Comparison of ENCODE assay signal across 29 mouse cellular contexts in genomic region chr13:8410353-8411318, GRCm38 (mm10).
DNase-seq lines count a peak whose midpoint lies in the region; ATAC-seq and TF ChIP-seq lines count a peak whose summit lies in the region.
"Had no signal": no experiment of that assay in that cellular context is flagged by ENCODE, and none has a peak within 500 bp of the region (broad histone marks: within the 10 kb centered on the region; RNA-seq: fewer than 3 reads in every experiment).

No protein-coding gene starts in this region.

- no peak overlapping the region for H3K4me3 ChIP-seq in forebrain, embryonic 13.5 days
- H3K4me3 ChIP-seq in forebrain, embryonic 15.5 days = no peak overlapping the region
- no peak overlapping the region for H3K4me3 ChIP-seq in hindbrain, embryonic 12.5 days
- no peak overlapping the region for H3K4me3 ChIP-seq in hindbrain, postnatal 0 days (ENCODE audit: low read length)
- no peak overlapping the region for H3K4me3 ChIP-seq in neural tube, embryonic 12.5 days
- H3K4me3 ChIP-seq in lung, adult 2 months (replicated peaks; ENCODE audit: extremely low read depth, low read depth, low read length) = no peak overlapping the region
- H3K4me3 ChIP-seq: forebrain, embryonic 10.5 days; gastrocnemius, adult 2 months; heart, embryonic 15.5 days; limb, embryonic 15.5 days; lung, embryonic 15.5 days; megakaryocyte, embryonic 14.5 days; myocyte had no signal

- no peaks in the 10 kb centered on the region for H3K27me3 ChIP-seq in forebrain, embryonic 13.5 days
- no peaks in the 10 kb centered on the region for H3K27me3 ChIP-seq in forebrain, embryonic 15.5 days
- H3K27me3 ChIP-seq in hindbrain, embryonic 12.5 days = no peaks in the 10 kb centered on the region
- H3K27me3 ChIP-seq in hindbrain, postnatal 0 days (ENCODE audit: insufficient read depth, low read length) = no peaks in the 10 kb centered on the region
- H3K27me3 ChIP-seq in neural tube, embryonic 12.5 days (replicated peaks) = no peaks in the 10 kb centered on the region
- H3K27me3 ChIP-seq: CH12.LX; heart, embryonic 15.5 days; limb, embryonic 15.5 days; lung, embryonic 15.5 days; megakaryocyte, embryonic 14.5 days; Patski had no signal

- no peaks in the 10 kb centered on the region for H3K9me3 ChIP-seq in forebrain, embryonic 13.5 days (replicated peaks)
- no peaks in the 10 kb centered on the region for H3K9me3 ChIP-seq in forebrain, embryonic 15.5 days
- H3K9me3 ChIP-seq in hindbrain, embryonic 12.5 days (replicated peaks) = no peaks in the 10 kb centered on the region
- no peaks in the 10 kb centered on the region for H3K9me3 ChIP-seq in hindbrain, postnatal 0 days (ENCODE audit: low read length)
- H3K9me3 ChIP-seq in neural tube, embryonic 12.5 days = no peaks in the 10 kb centered on the region
- H3K9me3 ChIP-seq: forebrain, embryonic 10.5 days; G1E; heart, embryonic 15.5 days; limb, embryonic 15.5 days; lung, embryonic 15.5 days; megakaryocyte, embryonic 14.5 days had no signal

- H3K4me1 ChIP-seq in forebrain, embryonic 13.5 days = no peaks in the 10 kb centered on the region
- H3K4me1 ChIP-seq in forebrain, embryonic 15.5 days = no peaks in the 10 kb centered on the region
- 0 out of 2 replicates have a peak, but pooled peaks cover 4% of the 10 kb centered on the region for H3K4me1 ChIP-seq in hindbrain, embryonic 12.5 days
- no peaks in the 10 kb centered on the region for H3K4me1 ChIP-seq in hindbrain, postnatal 0 days (ENCODE audit: insufficient read depth, low read length)
- no peaks in the 10 kb centered on the region for H3K4me1 ChIP-seq in neural tube, embryonic 12.5 days
- no peaks in the 10 kb centered on the region for H3K4me1 ChIP-seq in lung, adult 2 months (ENCODE audit: control insufficient read depth, insufficient read depth, low read length)
- H3K4me1 ChIP-seq: forebrain, embryonic 10.5 days; heart, embryonic 15.5 days; limb, embryonic 15.5 days; lung, embryonic 15.5 days; megakaryocyte, embryonic 14.5 days had no signal

- no peaks in the 10 kb centered on the region for H3K36me3 ChIP-seq in forebrain, embryonic 13.5 days (ENCODE audit: poor library complexity, severe bottlenecking)
- H3K36me3 ChIP-seq in forebrain, embryonic 15.5 days = no peaks in the 10 kb centered on the region
- no peaks in the 10 kb centered on the region for H3K36me3 ChIP-seq in hindbrain, embryonic 12.5 days
- no peaks in the 10 kb centered on the region for H3K36me3 ChIP-seq in hindbrain, postnatal 0 days (ENCODE audit: insufficient read depth, low read length)
- H3K36me3 ChIP-seq in neural tube, embryonic 12.5 days = no peaks in the 10 kb centered on the region
- H3K36me3 ChIP-seq: forebrain, embryonic 10.5 days; G1E; heart, embryonic 15.5 days; limb, embryonic 15.5 days; lung, embryonic 15.5 days had no signal

- no peak overlapping the region for H3K4me2 ChIP-seq in forebrain, embryonic 13.5 days
- no peak overlapping the region for H3K4me2 ChIP-seq in forebrain, embryonic 15.5 days (replicated peaks)
- H3K4me2 ChIP-seq in hindbrain, embryonic 12.5 days (replicated peaks) = no peak overlapping the region
- no peak overlapping the region for H3K4me2 ChIP-seq in hindbrain, postnatal 0 days (ENCODE audit: low read depth, low read length)
- no peak overlapping the region for H3K4me2 ChIP-seq in neural tube, embryonic 12.5 days (replicated peaks)
- H3K4me2 ChIP-seq: heart, embryonic 15.5 days; limb, embryonic 15.5 days; lung, embryonic 15.5 days had no signal

- no peak for TF ChIP-seq POLR2A in lung, adult 2 months (IDR thresholded peaks at IDR 0.05; ENCODE audit: borderline replicate concordance, extremely low read depth, low read depth, low read length)

- no peak overlapping the region for H3K9ac ChIP-seq in forebrain, embryonic 13.5 days
- no peak overlapping the region for H3K9ac ChIP-seq in forebrain, embryonic 15.5 days (replicated peaks)
- H3K9ac ChIP-seq in hindbrain, embryonic 12.5 days = no peak overlapping the region
- H3K9ac ChIP-seq in hindbrain, postnatal 0 days (replicated peaks; ENCODE audit: low read length) = no peak overlapping the region
- no peak overlapping the region for H3K9ac ChIP-seq in neural tube, embryonic 12.5 days
- H3K9ac ChIP-seq: heart, embryonic 15.5 days; limb, embryonic 15.5 days; liver, embryonic 14.5 days; lung, embryonic 15.5 days had no signal

- 80% methylated on average over 5 of the region's 5 CpGs for WGBS in forebrain, embryonic 13.5 days
- 77% methylated on average over 5 of the region's 5 CpGs for WGBS in forebrain, embryonic 15.5 days
- 67% methylated on average over 5 of the region's 5 CpGs for WGBS in hindbrain, embryonic 12.5 days
- 61% methylated on average over 5 of the region's 5 CpGs for WGBS in hindbrain, postnatal 0 days
- WGBS in neural tube, embryonic 12.5 days = 70% methylated on average over 5 of the region's 5 CpGs
- WGBS in lung, adult 2 months = 74% methylated on average over 5 of the region's 5 CpGs

- no peak for TF ChIP-seq CTCF in hindbrain, postnatal 0 days (IDR thresholded peaks at IDR 0.05; ENCODE audit: low read depth)
- no peak for TF ChIP-seq CTCF in lung, adult 2 months (IDR thresholded peaks at IDR 0.05; ENCODE audit: insufficient read depth, low read length)

- H3K27ac ChIP-seq in forebrain, embryonic 13.5 days = no peak overlapping the region
- H3K27ac ChIP-seq in forebrain, embryonic 15.5 days (replicated peaks) = no peak overlapping the region
- H3K27ac ChIP-seq in hindbrain, embryonic 12.5 days = no peak overlapping the region
- H3K27ac ChIP-seq in hindbrain, postnatal 0 days = no peak overlapping the region
- H3K27ac ChIP-seq in neural tube, embryonic 12.5 days = no peak overlapping the region
- H3K27ac ChIP-seq: forebrain, embryonic 10.5 days; gastrocnemius, adult 2 months; heart, embryonic 15.5 days; limb, embryonic 15.5 days; liver, embryonic 14.5 days; lung, embryonic 15.5 days had no signal

- no peak for DNase-seq in hindbrain, postnatal 0 days (ENCODE audit: low spot score)
- DNase-seq in lung, adult 2 months = no peak
- DNase-seq in retina, embryonic 14.5 days (ENCODE audit: low spot score) = no peak
- DNase-seq in thymus, adult 18-20 months = no peak
- DNase-seq: adrenal gland, adult 2 months; cerebellum, adult 18-20 months; cerebellum, postnatal 36 days; gastrocnemius, adult 2 months; heart, postnatal 36 days; kidney, adult 18-20 months; left cerebral cortex, postnatal 4 days; lung, postnatal 36 days; right cerebral cortex, postnatal 4 days; thymus, postnatal 25 days had no signal

- ATAC-seq in forebrain, embryonic 13.5 days = peak; percentile 38; the same call in 1 of the 2 replicates
- no peak for ATAC-seq in forebrain, embryonic 15.5 days (replicated peaks)
- ATAC-seq in hindbrain, embryonic 12.5 days (ENCODE audit: low FRiP score) = peak; percentile 89
- 0 out of 2 replicates have a peak, but pooled peaks have one; percentile 27 for ATAC-seq in hindbrain, postnatal 0 days
- peak; percentile 87 for ATAC-seq in neural tube, embryonic 12.5 days (ENCODE audit: low FRiP score, low read depth)
- ATAC-seq: inflammation-experienced regulatory T-cells, adult 6 months; Patski had no signal
